Mouse (Mus musculus): ENCODE data around the gene Zfp341. TPM values are rescaled to one million over a fixed set of nuclear protein-coding genes. Genes with fewer than 3 reads are reported as not detected.

Gene Zfp341
- 0.83 and 0.88 TPM in 2 replicates for polyA plus RNA-seq (2015; fragmentation: Nextera tagmentation; extraction: Ambion mirVana)

DNA sequence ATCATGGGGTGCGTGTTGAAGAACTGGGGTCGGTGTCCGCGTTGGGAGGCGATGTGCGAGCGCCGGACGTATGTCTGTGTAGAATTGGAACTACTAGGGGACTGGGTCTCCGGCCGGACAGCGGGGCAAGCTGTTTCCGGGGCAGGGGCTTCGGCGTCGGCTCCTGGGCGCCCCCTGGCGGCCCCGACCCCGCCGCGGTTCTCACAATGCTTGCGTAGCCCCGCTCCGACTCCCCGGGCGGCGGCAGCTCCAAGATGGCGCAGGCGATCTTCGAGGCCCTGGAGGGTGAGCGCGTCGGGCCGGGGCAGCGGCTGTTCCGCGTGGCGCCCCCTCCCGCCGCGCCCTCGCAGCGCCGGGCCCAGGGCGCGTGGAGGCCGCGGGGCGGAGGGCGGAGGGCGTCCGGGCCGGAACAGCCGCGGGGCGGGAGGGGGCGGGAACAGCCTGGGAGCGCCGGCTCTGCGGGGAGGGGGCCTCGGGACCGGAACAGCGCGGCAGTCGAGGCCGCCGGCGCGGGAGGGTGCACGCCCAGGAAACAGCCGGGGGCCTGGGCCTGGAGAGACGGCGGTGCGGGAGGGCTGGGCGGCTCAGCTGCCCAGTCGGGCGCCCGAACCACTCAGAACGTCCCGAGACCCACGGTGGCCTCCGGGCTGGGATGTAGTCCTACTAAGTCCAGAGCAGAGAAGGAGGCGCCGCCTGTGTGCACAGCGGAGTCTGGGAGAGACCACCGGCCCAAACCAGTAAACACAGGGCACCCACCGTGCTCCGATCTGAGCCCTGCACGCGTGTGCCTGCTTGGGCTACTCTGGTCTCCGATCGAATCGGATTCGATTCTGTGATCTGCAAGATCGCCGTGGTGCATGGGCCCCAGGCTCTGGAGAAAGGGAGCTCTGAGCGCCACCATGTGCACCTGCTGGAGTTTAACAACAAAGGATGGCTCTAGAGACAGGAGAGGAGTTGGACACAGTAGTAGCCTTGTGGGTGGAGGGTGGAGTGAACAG lies at the start of gene Zfp341, which contains the start of gene 4930519P11Rik:
Gene Zfp341, plus strand, starts transcription at position 180 of the 998 bp plus-strand sequence.
Gene 4930519P11Rik, minus strand, starts transcription at position 320 of the 998 bp plus-strand sequence.
- Histone ChIP-seq H3K4me3 (replicated peaks) (peak within 1 kb of the TSS; percentile 50), H3K9me3 (no peaks in the 10 kb centered on the region), H3K27me3 (replicated peaks) (no peaks in the 10 kb centered on the region), H3K4me1 (peaks cover 5% of the 10 kb centered on the region; the same call in 1 of the 2 replicates), H3K27ac (peak within 1 kb of the TSS; percentile 95), H3K36me3 (no peaks in the 10 kb centered on the region), H3K9ac (peak within 1 kb of the TSS; percentile 62; the same call in 1 of the 2 replicates), H3K4me2 (peak within 1 kb of the TSS; percentile 73)
- whole genome bisulfite sequencing, result under 1% methylated on average over 76 of the region's 98 CpGs
- ATAC-seq (ENCODE audit: insufficient read depth, low FRiP score, low read depth), result peak; percentile 94

DNA sequence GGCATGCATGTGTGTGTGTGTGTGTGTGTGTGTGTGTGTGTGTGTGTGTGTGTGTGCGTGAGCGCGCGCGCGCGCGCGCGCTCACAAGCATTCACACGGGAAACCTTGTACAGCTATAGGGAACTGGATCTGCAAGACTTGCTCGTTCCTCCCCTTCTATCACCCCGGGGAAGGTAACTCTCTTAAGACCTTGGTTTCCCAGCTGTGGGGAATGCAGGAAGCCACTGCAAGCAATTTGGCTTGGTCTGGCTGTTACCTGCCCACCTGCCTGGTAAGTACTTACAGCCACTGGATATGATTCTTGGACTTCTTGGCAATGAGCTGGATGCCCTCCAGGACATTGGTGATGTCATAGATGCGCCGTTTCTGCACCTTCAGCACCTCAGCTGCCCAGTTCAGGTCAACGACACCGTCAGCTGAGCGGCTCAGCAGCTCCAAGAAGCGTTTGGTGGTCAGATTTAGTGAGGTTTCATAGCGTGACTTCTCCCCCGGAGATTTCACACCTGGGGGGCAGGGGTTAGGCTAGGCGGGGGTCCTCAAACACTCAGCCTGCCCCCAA lies 49.4 kb upstream of the Zfp341 start:
- H3K4me3 ChIP-seq (replicated peaks), result no peak overlapping the region
- no peak overlapping the region for H3K27ac ChIP-seq
- H3K9me3 ChIP-seq, result no peaks in the 10 kb centered on the region
- peaks cover 22% of the 10 kb centered on the region for H3K4me1 ChIP-seq
- H3K9ac ChIP-seq, result no peak overlapping the region
- no peaks in the 10 kb centered on the region for H3K27me3 ChIP-seq (replicated peaks)
- H3K4me2 ChIP-seq, result no peak overlapping the region
- 87% methylated on average over 22 of the region's 22 CpGs for WGBS
- ATAC-seq (ENCODE audit: insufficient read depth, low FRiP score, low read depth), result no peak
- peaks cover 23% of the 10 kb centered on the region for H3K36me3 ChIP-seq

DNA sequence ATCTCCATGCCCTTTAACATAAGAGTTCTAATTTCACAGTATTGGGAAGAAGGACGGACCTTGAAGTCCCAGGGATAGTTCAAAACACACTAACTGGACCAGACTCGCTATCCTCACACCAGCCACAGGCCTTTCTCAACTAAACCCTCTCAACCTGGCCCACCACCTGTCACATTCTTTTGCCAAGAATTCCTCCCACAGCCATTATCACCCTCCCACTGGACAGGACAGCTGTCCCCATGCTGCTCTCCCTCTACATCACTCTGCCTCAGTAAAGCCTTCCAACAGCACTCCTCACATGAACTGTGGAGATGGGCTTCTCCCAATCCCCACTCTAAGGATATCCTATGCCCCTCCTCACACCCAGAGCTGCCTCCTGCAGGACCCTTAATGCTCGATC lies 47.5 kb upstream of the Zfp341 start:
- no peak for ATAC-seq (ENCODE audit: insufficient read depth, low FRiP score, low read depth)
- H3K4me1 ChIP-seq, result peaks cover 21% of the 10 kb centered on the region

DNA sequence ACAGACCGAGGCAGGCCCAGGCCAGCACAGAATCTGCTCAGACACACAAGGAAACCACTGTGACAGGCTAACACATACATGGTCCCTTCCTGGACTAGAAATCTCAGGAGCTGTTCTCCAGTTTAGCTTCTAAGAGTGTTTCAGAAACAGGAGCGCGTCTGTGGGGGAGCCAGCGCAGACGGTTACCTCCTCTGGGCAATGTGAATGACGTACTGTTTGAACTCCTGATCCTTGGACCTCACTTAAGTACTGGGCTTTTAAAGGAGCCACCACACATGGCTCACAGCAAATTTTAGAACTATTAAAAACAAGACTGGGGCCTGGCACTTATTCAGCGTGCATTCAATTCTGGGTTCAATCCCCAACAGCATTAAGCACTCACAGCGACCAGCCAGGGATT lies 46.5 kb upstream of the Zfp341 start:
- 32% methylated on average over 8 of the region's 8 CpGs for WGBS
- Histone ChIP-seq H3K27me3 (replicated peaks) (no peaks in the 10 kb centered on the region), H3K4me2 (peak overlapping the region; percentile 27), H3K9ac (no peak overlapping the region), H3K9me3 (no peaks in the 10 kb centered on the region), H3K4me1 (peaks cover 29% of the 10 kb centered on the region), H3K4me3 (replicated peaks) (no peak overlapping the region), H3K36me3 (peaks cover 16% of the 10 kb centered on the region), H3K27ac (no peak overlapping the region)
- no peak for ATAC-seq (ENCODE audit: insufficient read depth, low FRiP score, low read depth)

More for the DNA sequence above, 47.5 kb upstream of the Zfp341 start:
- Histone ChIP-seq H3K4me2 (no peak overlapping the region), H3K27me3 (replicated peaks) (no peaks in the 10 kb centered on the region), H3K27ac (no peak overlapping the region), H3K4me3 (replicated peaks) (no peak overlapping the region), H3K9me3 (no peaks in the 10 kb centered on the region), H3K36me3 (peaks cover 23% of the 10 kb centered on the region), H3K9ac (no peak overlapping the region)
- WGBS, result 79% methylated on average over 3 of the region's 3 CpGs

DNA sequence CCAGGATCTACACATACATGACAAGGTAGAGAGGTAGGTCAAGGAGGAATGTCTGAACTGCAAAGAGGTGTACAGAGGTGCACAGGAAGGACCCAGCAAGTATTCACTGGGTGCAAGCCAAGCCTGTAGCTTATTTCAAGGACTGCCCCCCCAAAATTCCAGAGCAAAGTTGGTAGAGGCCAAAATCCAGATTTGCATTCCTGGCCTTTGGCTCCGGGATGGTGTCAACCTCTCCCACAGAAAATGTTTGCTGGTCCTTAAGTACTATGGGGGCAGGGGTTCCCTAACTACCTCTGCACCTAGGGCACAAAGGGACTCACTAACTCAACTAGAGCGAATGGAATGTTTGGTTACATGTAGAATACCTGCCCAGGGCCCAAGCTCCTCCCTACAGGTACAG lies 45.3 kb upstream of the Zfp341 start:
- H3K36me3 ChIP-seq, result peaks cover 14% of the 10 kb centered on the region
- peaks cover 31% of the 10 kb centered on the region for H3K4me1 ChIP-seq
- peak overlapping the region; percentile 93 for H3K27ac ChIP-seq
- peak overlapping the region; percentile 84 for H3K4me2 ChIP-seq
- WGBS, result 52% methylated on average over 2 of the region's 2 CpGs
- H3K27me3 ChIP-seq (replicated peaks), result no peaks in the 10 kb centered on the region
- peak overlapping the region; percentile 89 for H3K4me3 ChIP-seq (replicated peaks)
- H3K9ac ChIP-seq, result no peak overlapping the region; the same call in 1 of the 2 replicates
- no peak for ATAC-seq (ENCODE audit: insufficient read depth, low FRiP score, low read depth)
- H3K9me3 ChIP-seq, result no peaks in the 10 kb centered on the region

DNA sequence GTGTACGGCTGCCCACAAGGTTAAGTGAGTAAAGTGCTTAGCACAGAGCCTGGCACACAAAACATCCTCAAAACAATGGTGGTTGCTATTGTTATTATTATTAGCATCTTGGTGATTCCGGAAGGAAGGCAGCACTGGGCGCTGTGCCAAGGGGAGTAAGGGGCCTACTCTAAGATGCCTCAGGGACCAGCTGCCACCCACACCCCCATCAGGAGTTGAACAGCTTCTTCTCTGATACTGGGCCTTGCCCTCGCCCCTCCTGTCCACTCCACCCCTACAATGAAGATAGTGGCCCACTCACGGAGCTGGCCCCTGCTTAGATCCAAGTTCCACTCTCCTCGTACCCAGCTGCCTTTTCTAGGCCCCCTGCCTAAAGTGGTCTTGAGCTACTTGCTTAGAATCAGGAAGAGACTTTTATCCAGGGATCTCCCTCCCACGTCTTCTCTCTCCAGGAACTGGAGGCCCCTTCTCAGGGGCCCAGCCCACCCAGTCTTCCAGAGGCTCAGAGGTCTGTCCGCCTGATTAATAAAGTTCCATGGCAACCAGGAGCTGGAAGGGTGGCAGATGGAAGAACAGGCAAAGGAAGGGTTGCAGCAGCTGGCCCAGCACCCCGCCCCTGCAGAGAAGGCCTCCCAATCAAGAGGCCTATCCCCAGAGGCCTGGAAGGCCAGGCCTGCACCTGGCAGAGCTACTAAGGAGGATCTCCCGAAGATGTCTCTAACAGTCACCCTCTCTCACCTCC lies 44.6 kb upstream of the Zfp341 start:
- H3K27ac ChIP-seq, result peak overlapping the region; percentile 93
- peak overlapping the region; percentile 45 for H3K9ac ChIP-seq
- 10% methylated on average over 10 of the region's 10 CpGs for WGBS
- ATAC-seq (ENCODE audit: insufficient read depth, low FRiP score, low read depth), result no peak
- H3K27me3 ChIP-seq (replicated peaks), result no peaks in the 10 kb centered on the region
- H3K4me3 ChIP-seq (replicated peaks), result peak overlapping the region; percentile 89
- peak overlapping the region; percentile 84 for H3K4me2 ChIP-seq
- peaks cover 31% of the 10 kb centered on the region for H3K4me1 ChIP-seq
- H3K36me3 ChIP-seq, result peaks cover 8% of the 10 kb centered on the region; the same call in 1 of the 2 replicates
- no peaks in the 10 kb centered on the region for H3K9me3 ChIP-seq

DNA sequence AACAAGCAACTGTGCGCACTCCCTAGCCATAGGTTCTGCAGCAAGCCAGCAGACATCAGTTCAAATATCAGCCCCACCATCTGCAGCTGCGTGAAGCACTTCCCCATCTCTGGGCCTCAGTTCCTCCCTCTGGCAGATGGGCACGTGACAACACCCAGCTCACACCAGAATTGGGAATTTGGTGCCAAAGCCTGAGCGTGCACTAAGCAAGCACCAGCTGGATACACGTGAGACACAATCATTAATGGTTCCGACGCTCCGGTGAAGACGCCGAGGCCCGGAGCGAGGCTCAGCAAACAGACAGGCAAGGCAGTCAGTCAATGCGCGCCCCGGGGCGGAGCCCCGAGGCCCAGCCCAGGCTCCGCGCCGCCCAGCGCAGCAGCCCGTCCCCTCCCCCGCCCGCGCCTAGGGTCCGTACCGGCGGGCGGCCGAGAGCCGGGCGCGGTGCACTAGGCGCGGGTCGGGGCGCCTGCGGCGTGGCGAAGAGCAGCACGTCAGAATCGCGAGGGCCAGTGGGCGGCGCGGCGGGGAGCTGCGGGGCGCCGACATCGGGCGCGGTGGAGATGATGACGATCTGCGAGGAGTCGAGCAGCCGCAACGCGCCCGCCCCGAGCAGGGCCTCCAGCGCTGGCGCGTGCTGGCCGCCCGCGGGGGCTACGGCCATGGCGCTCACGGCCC lies 43.9 kb upstream of the Zfp341 start:
- peak overlapping the region; percentile 84 for H3K4me2 ChIP-seq
- H3K9ac ChIP-seq, result peak overlapping the region; percentile 45
- no peaks in the 10 kb centered on the region for H3K27me3 ChIP-seq (replicated peaks)
- ATAC-seq (ENCODE audit: insufficient read depth, low FRiP score, low read depth), result peak; percentile 82
- H3K4me1 ChIP-seq, result peaks cover 31% of the 10 kb centered on the region
- H3K9me3 ChIP-seq, result no peaks in the 10 kb centered on the region
- H3K36me3 ChIP-seq, result 0 out of 2 replicates have a peak, but pooled peaks cover 1% of the 10 kb centered on the region
- 1% methylated on average over 65 of the region's 70 CpGs for WGBS
- H3K27ac ChIP-seq, result peak overlapping the region; percentile 93
- peak overlapping the region; percentile 89 for H3K4me3 ChIP-seq (replicated peaks)

DNA sequence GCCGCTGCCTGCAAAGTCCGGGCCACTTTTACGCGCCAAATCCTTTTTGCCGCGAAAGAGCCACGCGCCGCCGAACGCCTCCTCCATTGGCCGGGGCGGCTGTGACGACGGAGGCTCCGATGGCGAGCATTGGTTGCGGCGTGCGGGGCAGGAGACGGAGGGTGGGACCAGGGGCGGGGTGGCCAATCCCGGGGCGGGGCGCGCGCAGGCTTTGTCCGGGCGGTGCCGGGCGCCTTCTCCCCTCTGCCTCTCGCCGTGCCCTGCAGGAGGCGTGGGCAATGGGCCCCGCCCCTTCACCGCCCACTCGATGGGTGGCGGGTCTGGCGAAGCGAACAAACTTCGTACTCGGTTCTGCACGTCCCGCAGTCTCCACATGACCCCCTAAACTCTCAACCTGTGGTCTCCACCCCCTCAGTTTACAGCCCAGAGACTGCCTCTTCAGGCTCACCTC lies 43.2 kb upstream of the Zfp341 start, which contains the start of gene E2f1:
Gene E2f1, minus strand, starts transcription at position 57 of the 451 bp plus-strand sequence.
- Histone ChIP-seq H3K36me3 (no peaks in the 10 kb centered on the region), H3K9ac (peak within 1 kb of the TSS; percentile 45), H3K4me1 (peaks cover 31% of the 10 kb centered on the region), H3K4me3 (replicated peaks) (peak within 1 kb of the TSS; percentile 89), H3K4me2 (peak within 1 kb of the TSS; percentile 84), H3K27me3 (replicated peaks) (no peaks in the 10 kb centered on the region), H3K27ac (peak within 1 kb of the TSS; percentile 93), H3K9me3 (no peaks in the 10 kb centered on the region)
- ATAC-seq (ENCODE audit: insufficient read depth, low FRiP score, low read depth), result peak; percentile 97
- under 1% methylated on average over 43 of the region's 44 CpGs for WGBS

DNA sequence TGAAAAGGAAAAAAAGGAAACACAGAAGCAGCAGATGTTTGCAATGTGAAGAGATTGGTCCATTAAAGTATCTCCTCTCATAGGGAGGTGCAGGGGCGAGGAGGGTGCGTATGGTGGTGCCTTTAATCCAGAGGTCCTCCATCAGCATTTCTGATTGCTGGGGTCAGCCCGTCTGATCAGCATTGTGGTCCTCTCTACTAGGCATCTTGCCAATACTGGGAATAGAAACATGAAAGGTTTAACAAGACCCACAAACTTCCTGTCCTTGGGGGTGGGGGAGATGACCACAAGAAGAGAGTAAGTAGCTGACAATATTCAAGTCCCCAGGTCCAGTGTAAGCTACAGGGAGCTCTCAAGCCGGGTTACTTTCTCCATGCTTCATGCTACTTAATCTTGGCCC lies 42.4 kb upstream of the Zfp341 start:
- 62% methylated on average over 4 of the region's 4 CpGs for WGBS
- Histone ChIP-seq H3K4me2 (peak overlapping the region; percentile 84), H3K27me3 (replicated peaks) (no peaks in the 10 kb centered on the region), H3K4me1 (peaks cover 31% of the 10 kb centered on the region), H3K27ac (peak overlapping the region; percentile 80), H3K4me3 (replicated peaks) (0 out of 2 replicates have a peak overlapping the region, but pooled peaks have one; percentile 89), H3K9ac (no peak overlapping the region), H3K36me3 (no peaks in the 10 kb centered on the region), H3K9me3 (no peaks in the 10 kb centered on the region)
- ATAC-seq (ENCODE audit: insufficient read depth, low FRiP score, low read depth), result no peak

DNA sequence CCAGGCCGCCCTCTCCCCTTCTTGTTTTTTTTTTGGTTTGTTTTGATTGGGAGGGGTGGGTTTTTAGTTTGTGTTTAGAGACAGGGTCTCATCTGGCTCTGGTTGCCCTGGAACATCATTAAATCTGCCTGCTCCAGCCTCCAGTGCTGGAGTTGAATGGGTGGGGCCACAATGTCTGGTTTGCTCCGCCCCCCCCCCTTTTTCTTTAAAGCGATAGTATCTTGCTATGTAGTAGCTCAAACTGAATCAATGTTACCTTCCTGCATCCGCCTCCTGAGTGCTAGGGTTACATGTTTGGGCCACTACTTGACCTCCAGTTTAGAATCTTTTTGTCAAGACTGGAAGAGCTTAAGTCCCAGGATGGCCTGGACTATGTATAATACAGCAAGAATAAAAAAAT lies 41.8 kb upstream of the Zfp341 start:
- no peaks in the 10 kb centered on the region for H3K9me3 ChIP-seq
- H3K4me3 ChIP-seq (replicated peaks), result no peak overlapping the region
- H3K4me1 ChIP-seq, result peaks cover 31% of the 10 kb centered on the region
- no peaks in the 10 kb centered on the region for H3K27me3 ChIP-seq (replicated peaks)
- no peak for ATAC-seq (ENCODE audit: insufficient read depth, low FRiP score, low read depth)
- H3K27ac ChIP-seq, result 0 out of 2 replicates have a peak overlapping the region, but pooled peaks have one; percentile 4
- 72% methylated on average over 4 of the region's 4 CpGs for WGBS
- H3K9ac ChIP-seq, result no peak overlapping the region
- no peaks in the 10 kb centered on the region for H3K36me3 ChIP-seq
- H3K4me2 ChIP-seq, result no peak overlapping the region

DNA sequence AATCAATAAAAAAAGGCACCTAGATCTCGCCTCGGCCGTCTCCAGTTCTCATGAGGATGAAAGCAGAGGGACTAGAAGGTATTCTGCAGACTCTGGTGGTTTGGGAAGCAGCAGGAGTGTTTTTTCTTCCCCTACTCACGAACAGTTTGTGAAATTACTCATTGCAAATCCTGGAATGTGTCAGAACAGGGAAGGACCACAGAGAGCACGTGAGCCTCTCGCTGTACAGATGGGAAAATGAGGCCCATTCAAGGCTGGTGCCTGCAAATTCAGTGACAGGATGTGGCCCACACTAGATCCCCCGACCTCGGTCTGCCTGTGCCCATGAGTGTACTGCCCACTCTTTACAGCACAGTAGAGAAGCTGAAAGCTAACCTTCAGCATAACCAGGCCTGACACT lies 41.1 kb upstream of the Zfp341 start:
- no peak overlapping the region for H3K4me3 ChIP-seq (replicated peaks)
- H3K4me2 ChIP-seq, result no peak overlapping the region
- H3K9me3 ChIP-seq, result no peaks in the 10 kb centered on the region
- H3K27me3 ChIP-seq (replicated peaks), result no peaks in the 10 kb centered on the region
- no peak overlapping the region for H3K9ac ChIP-seq
- peaks cover 26% of the 10 kb centered on the region for H3K4me1 ChIP-seq
- no peaks in the 10 kb centered on the region for H3K36me3 ChIP-seq
- ATAC-seq (ENCODE audit: insufficient read depth, low FRiP score, low read depth), result no peak
- no peak overlapping the region for H3K27ac ChIP-seq
- WGBS, result 54% methylated on average over 8 of the region's 8 CpGs

Measured in stomach, embryonic 15.5 days (tissue).